Mouse (Mus musculus): ENCODE measurements around the gene Me1.

The Me1 gene

GRCm38 (mm10) chr9:86707431-86707830 lies 11.7 kb upstream of the Me1 start:
- no peak for DNase-seq (ENCODE audit: low read depth)

- DNase-seq (ENCODE audit: low read depth): no peak
These were observed 6.1 kb upstream of the Me1 start for GRCm38 (mm10) chr9:86701844-86702243.

- DNase-seq (ENCODE audit: low read depth): peak; percentile 41
These were observed 5.5 kb upstream of the Me1 start for GRCm38 (mm10) chr9:86701264-86701663.

GRCm38 (mm10) chr9:86695199-86695817 lies 445 bp downstream of the Me1 start:
- no peak for DNase-seq (ENCODE audit: low read depth)

- DNase-seq (ENCODE audit: low read depth): no peak
These were observed 1.1 kb downstream of the Me1 start for GRCm38 (mm10) chr9:86694644-86695043.

- DNase-seq (ENCODE audit: low read depth): no peak
These were observed 1.8 kb downstream of the Me1 start for GRCm38 (mm10) chr9:86693935-86694334.

GRCm38 (mm10) chr9:86692676-86693075 lies 3.1 kb downstream of the Me1 start:
- DNase-seq (ENCODE audit: low read depth): no peak

- DNase-seq (ENCODE audit: low read depth): no peak
These were observed 3.5 kb downstream of the Me1 start for GRCm38 (mm10) chr9:86692251-86692650.

- DNase-seq (ENCODE audit: low read depth): no peak
These were observed 4.7 kb downstream of the Me1 start for GRCm38 (mm10) chr9:86691101-86691500.

GRCm38 (mm10) chr9:86683713-86684209 lies 12.0 kb downstream of the Me1 start:
- DNase-seq (ENCODE audit: low read depth): no peak

- no peak for DNase-seq (ENCODE audit: low read depth)
These were observed 12.9 kb downstream of the Me1 start for GRCm38 (mm10) chr9:86682844-86683243.

- DNase-seq (ENCODE audit: low read depth): no peak
These were observed 13.5 kb downstream of the Me1 start for GRCm38 (mm10) chr9:86682278-86682677.

GRCm38 (mm10) chr9:86680431-86680830 lies 15.3 kb downstream of the Me1 start:
- DNase-seq (ENCODE audit: low read depth): no peak

GRCm38 (mm10) chr9:86679843-86680417 lies 15.8 kb downstream of the Me1 start:
- DNase-seq (ENCODE audit: low read depth): no peak

GRCm38 (mm10) chr9:86676246-86676645 lies 19.5 kb downstream of the Me1 start:
- no peak for DNase-seq (ENCODE audit: low read depth)

GRCm38 (mm10) chr9:86675426-86675825 lies 20.3 kb downstream of the Me1 start:
- DNase-seq (ENCODE audit: low read depth): no peak

- no peak for DNase-seq (ENCODE audit: low read depth)
These were observed 22.8 kb downstream of the Me1 start for GRCm38 (mm10) chr9:86672907-86673472.

GRCm38 (mm10) chr9:86668590-86669252 lies 27.0 kb downstream of the Me1 start:
- DNase-seq (ENCODE audit: low read depth): no peak

GRCm38 (mm10) chr9:86667138-86667750 lies 28.5 kb downstream of the Me1 start:
- no peak for DNase-seq (ENCODE audit: low read depth)

- DNase-seq (ENCODE audit: low read depth): no peak
These were observed 34.1 kb downstream of the Me1 start for GRCm38 (mm10) chr9:86661679-86662078.

- no peak for DNase-seq (ENCODE audit: low read depth)
These were observed 34.5 kb downstream of the Me1 start for GRCm38 (mm10) chr9:86661266-86661665.

GRCm38 (mm10) chr9:86660327-86660726 lies 35.4 kb downstream of the Me1 start:
- no peak for DNase-seq (ENCODE audit: low read depth)

- DNase-seq (ENCODE audit: low read depth): no peak
These were observed 37.4 kb downstream of the Me1 start for GRCm38 (mm10) chr9:86658347-86658746.
